Mouse (Mus musculus): ENCODE measurements around the gene Rtkn2. TPM values are rescaled to one million over a fixed set of nuclear protein-coding genes. Genes with fewer than 3 reads are reported as not detected.

Rtkn2 gene
- total and polyA plus RNA-seq, 3 experiments, result 1.1 to 1.3 TPM; not detected in 1

- Histone ChIP-seq H3K9me3 (replicated peaks; ENCODE audit: insufficient read depth, low read length) (no peaks in the 10 kb centered on the region), H3K79me2 (ENCODE audit: control insufficient read depth, insufficient read depth, low read length, poor library complexity) (no peaks in the 10 kb centered on the region), H3K4me3 (ENCODE audit: control insufficient read depth in 1 of 2, insufficient read depth in 1 of 2, low read depth in 2 of 2, low read length in 2 of 2) (no peak overlapping the region), H3K9ac (ENCODE audit: control insufficient read depth, low read depth, low read length, poor library complexity, severe bottlenecking) (no peak overlapping the region), H3K27me3 (ENCODE audit: control insufficient read depth in 1 of 2, insufficient read depth in 2 of 2, low read length in 2 of 2) (no peaks in the 10 kb centered on the region), H3K4me1 (ENCODE audit: control insufficient read depth in 1 of 2, insufficient read depth in 2 of 2, low read length in 2 of 2) (no peaks in the 10 kb centered on the region), H3K27ac (ENCODE audit: control insufficient read depth, low read depth, low read length) (no peak overlapping the region), H3K36me3 (ENCODE audit: control insufficient read depth in 1 of 2, insufficient read depth in 2 of 2, low read length in 2 of 2) (no peaks in the 10 kb centered on the region)
- TF ChIP-seq GABPA (IDR thresholded peaks at IDR 0.05; ENCODE audit: low read depth, low read length), result no peak
- no peak for TF ChIP-seq SMC3 (IDR thresholded peaks at IDR 0.05; ENCODE audit: low read depth, low read length)
- no peak for TF ChIP-seq ELF1 (IDR thresholded peaks at IDR 0.05; ENCODE audit: low read depth, low read length)
- no peak for TF ChIP-seq MEF2A (IDR thresholded peaks at IDR 0.05; ENCODE audit: extremely low read depth, insufficient replicate concordance, low read depth, low read length, poor library complexity, severe bottlenecking)
- no peak for TF ChIP-seq MXI1 (IDR thresholded peaks at IDR 0.05; ENCODE audit: low read depth, low read length)
- no peak for TF ChIP-seq GATA1 (IDR thresholded peaks at IDR 0.05; ENCODE audit: low read depth, low read length)
- no peak for TF ChIP-seq MYB (IDR thresholded peaks at IDR 0.05; ENCODE audit: low read depth, low read length)
- no peak for TF ChIP-seq NELFE (IDR thresholded peaks at IDR 0.05; ENCODE audit: low read depth, low read length)
- no peak for TF ChIP-seq ZC3H11A (IDR thresholded peaks at IDR 0.05; ENCODE audit: low read depth, low read length)
- TF ChIP-seq EP300 (IDR thresholded peaks at IDR 0.05; ENCODE audit: low read depth in 1 of 2, low read length in 2 of 2), result no peak
- TF ChIP-seq CTCF (IDR thresholded peaks at IDR 0.05 in 2 of 3, conservative IDR thresholded peaks at IDR 0.05 in 1 of 3; ENCODE audit: control insufficient read depth in 1 of 3, insufficient read depth in 1 of 3, low read depth in 2 of 3, low read length in 3 of 3, poor library complexity in 1 of 3, severe bottlenecking in 1 of 3), result no peak
- TF ChIP-seq ZKSCAN1 (IDR thresholded peaks at IDR 0.05; ENCODE audit: low read depth, low read length), result no peak
- TF ChIP-seq E2F4 (IDR thresholded peaks at IDR 0.05; ENCODE audit: borderline replicate concordance, low read depth, low read length), result no peak
- TF ChIP-seq RAD21 (IDR thresholded peaks at IDR 0.05; ENCODE audit: low read depth, low read length), result no peak
- no peak for TF ChIP-seq ETS1 (IDR thresholded peaks at IDR 0.05; ENCODE audit: low read depth, low read length)
- TF ChIP-seq POLR2A (IDR thresholded peaks at IDR 0.05; ENCODE audit: control insufficient read depth in 1 of 2, insufficient read depth in 1 of 2, low read depth in 1 of 2, low read length in 2 of 2, poor library complexity in 1 of 2), result no peak
- TF ChIP-seq JUND (IDR thresholded peaks at IDR 0.05; ENCODE audit: low read depth, low read length), result no peak
- no peak for TF ChIP-seq USF2 (IDR thresholded peaks at IDR 0.05; ENCODE audit: borderline replicate concordance in 1 of 2, insufficient read depth in 1 of 2, low read depth in 1 of 2, low read length in 2 of 2)
- no peak for TF ChIP-seq MAX (IDR thresholded peaks at IDR 0.05; ENCODE audit: low read length)
- DNase-seq (ENCODE audit: low read depth, low spot score), result no peak
Observed at GRCm38 (mm10) chr10:67966102-67966501, 13.3 kb upstream of the Rtkn2 start.

GRCm38 (mm10) chr10:67966983-67967382 lies 12.4 kb upstream of the Rtkn2 start:
- no peak for DNase-seq (ENCODE audit: low read depth, low spot score)
- Histone ChIP-seq H3K79me2 (ENCODE audit: control insufficient read depth, insufficient read depth, low read length, poor library complexity) (no peaks in the 10 kb centered on the region), H3K27ac (ENCODE audit: control insufficient read depth, low read depth, low read length) (no peak overlapping the region), H3K36me3 (ENCODE audit: control insufficient read depth in 1 of 2, insufficient read depth in 2 of 2, low read length in 2 of 2) (no peaks in the 10 kb centered on the region), H3K4me1 (ENCODE audit: control insufficient read depth in 1 of 2, insufficient read depth in 2 of 2, low read length in 2 of 2) (no peaks in the 10 kb centered on the region), H3K9ac (ENCODE audit: control insufficient read depth, low read depth, low read length, poor library complexity, severe bottlenecking) (no peak overlapping the region), H3K9me3 (replicated peaks; ENCODE audit: insufficient read depth, low read length) (no peaks in the 10 kb centered on the region), H3K4me3 (ENCODE audit: control insufficient read depth in 1 of 2, insufficient read depth in 1 of 2, low read depth in 2 of 2, low read length in 2 of 2) (no peak overlapping the region), H3K27me3 (ENCODE audit: control insufficient read depth in 1 of 2, insufficient read depth in 2 of 2, low read length in 2 of 2) (no peaks in the 10 kb centered on the region)
- no peak for TF ChIP-seq SIN3A (IDR thresholded peaks at IDR 0.05; ENCODE audit: low read length)
- no peak for TF ChIP-seq BHLHE40 (IDR thresholded peaks at IDR 0.05; ENCODE audit: borderline replicate concordance, low read depth, low read length)
- TF ChIP-seq USF2 (IDR thresholded peaks at IDR 0.05; ENCODE audit: borderline replicate concordance in 1 of 2, insufficient read depth in 1 of 2, low read depth in 1 of 2, low read length in 2 of 2), result no peak
- TF ChIP-seq MYC (IDR thresholded peaks at IDR 0.05; ENCODE audit: low read depth, low read length), result no peak
- no peak for TF ChIP-seq POLR2AphosphoS2 (IDR thresholded peaks at IDR 0.05; ENCODE audit: low read length)
- TF ChIP-seq MYB (IDR thresholded peaks at IDR 0.05; ENCODE audit: low read depth, low read length), result no peak
- TF ChIP-seq POLR2A (IDR thresholded peaks at IDR 0.05; ENCODE audit: control insufficient read depth in 1 of 2, insufficient read depth in 1 of 2, low read depth in 1 of 2, low read length in 2 of 2, poor library complexity in 1 of 2), result no peak
- TF ChIP-seq MEF2A (IDR thresholded peaks at IDR 0.05; ENCODE audit: extremely low read depth, insufficient replicate concordance, low read depth, low read length, poor library complexity, severe bottlenecking), result no peak
- no peak for TF ChIP-seq SMC3 (IDR thresholded peaks at IDR 0.05; ENCODE audit: low read depth, low read length)
- no peak for TF ChIP-seq ZMIZ1 (IDR thresholded peaks at IDR 0.05; ENCODE audit: low read depth, low read length)
- no peak for TF ChIP-seq GABPA (IDR thresholded peaks at IDR 0.05; ENCODE audit: low read depth, low read length)
- no peak for TF ChIP-seq ZKSCAN1 (IDR thresholded peaks at IDR 0.05; ENCODE audit: low read depth, low read length)
- TF ChIP-seq KAT2A (conservative IDR thresholded peaks at IDR 0.05; ENCODE audit: low read depth, low read length), result no peak
